Mouse (Mus musculus) stomach, postnatal 0 days (tissue): ENCODE data around the gene Nwd2.
A peak's percentile ranks its signal among the peaks of the same experiment; 100 is the strongest.

Experiments used
- CTCF ChIP-seq: IDR thresholded peaks from 2 replicates; pipeline ENCODE4 v1.5.1; 2016; ENCODE audit warnings: antibody characterized with exemption, low read depth, mild to moderate bottlenecking, moderate library complexity
- EP300 ChIP-seq: optimal IDR thresholded peaks from 2 replicates; pipeline ENCODE3; 2016; ENCODE audit warnings: antibody characterized with exemption

- TF ChIP-seq CTCF (peak; percentile 13; the same call in 1 of the 2 replicates), EP300 (no peak)
These were observed at the start of gene Nwd2 for GRCm38 (mm10) chr5:63649070-63649532.
